Mouse (Mus musculus): ENCODE results near the gene Tap1.
"Not testable (repeated sequence)": the region's sequence is repeated elsewhere in the genome, so short reads cannot be mapped to it uniquely, and the experiment has no call there.

- TF ChIP-seq POLR2A (IDR thresholded peaks at IDR 0.05; ENCODE audit: borderline replicate concordance, insufficient read depth, low read length); CTCF (IDR thresholded peaks at IDR 0.05; ENCODE audit: borderline replicate concordance, insufficient read depth, low read depth, low read length): not testable (repeated sequence)
Measured at GRCm38 (mm10) chr17:34220401-34220800, 33.0 kb downstream of the Tap1 start.
